In the genomic region with DNA sequence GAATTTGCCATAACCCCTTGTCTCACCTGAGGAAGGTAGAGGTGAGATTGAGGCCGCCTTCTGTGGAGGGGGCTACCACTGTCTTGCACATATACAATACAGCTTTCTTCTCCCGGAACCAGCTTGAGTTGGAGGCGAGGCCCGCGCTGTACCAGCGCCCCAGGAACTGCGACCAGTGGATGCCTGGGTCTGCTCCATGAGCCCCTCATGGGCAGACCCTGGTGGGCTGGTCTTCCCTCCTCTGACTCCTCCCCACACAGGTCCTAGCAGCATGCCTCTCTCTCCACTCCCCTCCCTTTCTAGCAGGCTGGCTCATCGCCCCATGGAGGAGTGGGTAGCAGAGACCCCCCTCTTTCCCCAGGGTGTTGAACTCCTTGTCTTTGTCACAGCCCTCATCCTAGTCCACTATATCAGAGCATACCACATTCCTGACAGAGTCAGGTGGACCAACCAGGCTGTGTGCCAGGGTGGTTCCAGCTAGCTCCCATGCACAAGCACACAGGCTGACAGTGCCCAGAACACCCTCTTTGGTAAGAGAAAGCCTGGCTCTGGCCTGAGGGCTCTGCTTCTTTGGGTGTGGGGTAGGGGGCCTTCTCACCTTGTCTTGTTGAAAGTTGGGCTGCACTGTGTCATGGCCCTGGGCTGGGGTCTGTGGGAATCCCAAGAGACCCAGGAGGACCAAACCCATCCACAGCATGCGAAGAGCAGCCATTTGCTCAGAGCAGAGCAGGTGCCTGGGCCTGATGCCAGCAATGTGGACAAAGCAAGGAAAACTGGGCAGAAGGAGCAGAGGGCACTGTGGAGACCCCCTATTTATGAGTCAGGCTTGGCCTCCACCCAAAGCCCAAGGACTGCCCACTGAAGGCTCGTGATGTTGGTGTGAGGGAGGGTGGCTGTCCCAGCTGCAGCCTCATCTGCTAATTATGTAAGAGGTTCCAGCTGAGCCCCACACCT, we compare ENCODE assay signal across 10 mouse cellular contexts. TPM values are rescaled to one million over a fixed set of nuclear protein-coding genes. Genes with fewer than 3 reads are reported as not detected.
DNase-seq lines count a peak whose midpoint lies in the region; ATAC-seq lines count a peak whose summit lies in the region.
"Had no signal": no experiment of that assay in that cellular context is flagged by ENCODE, and none has a peak within 500 bp of the region (broad histone marks: within the 10 kb centered on the region; RNA-seq: fewer than 3 reads in every experiment).

No protein-coding gene starts in this region.

- H3K9me3 ChIP-seq in embryonic facial prominence, embryonic 11.5 days (replicated peaks; ENCODE audit: control insufficient read depth, low read length) = no peaks in the 10 kb centered on the region
- no peaks in the 10 kb centered on the region for H3K9me3 ChIP-seq in embryonic facial prominence, embryonic 10.5 days
- H3K9me3 ChIP-seq in forebrain, embryonic 14.5 days (replicated peaks; ENCODE audit: control insufficient read depth, low read length) = no peaks in the 10 kb centered on the region
- no peaks in the 10 kb centered on the region for H3K9me3 ChIP-seq in kidney, embryonic 16.5 days (ENCODE audit: low read length)
- H3K9me3 ChIP-seq in neural tube, embryonic 15.5 days (replicated peaks) = no peaks in the 10 kb centered on the region

- H3K27ac ChIP-seq in embryonic facial prominence, embryonic 11.5 days (replicated peaks; ENCODE audit: low read depth, low read length) = no peak overlapping the region
- no peak overlapping the region for H3K27ac ChIP-seq in embryonic facial prominence, embryonic 10.5 days (replicated peaks)
- H3K27ac ChIP-seq in forebrain, embryonic 14.5 days (ENCODE audit: low read depth, low read length) = peak overlapping the region; percentile 67
- H3K27ac ChIP-seq in kidney, embryonic 16.5 days (ENCODE audit: low read length) = no peak overlapping the region
- 0 out of 2 replicates have a peak overlapping the region, but pooled peaks have one; percentile 5 for H3K27ac ChIP-seq in neural tube, embryonic 15.5 days (replicated peaks)

- H3K4me2 ChIP-seq in embryonic facial prominence, embryonic 11.5 days (ENCODE audit: low read depth, low read length) = no peak overlapping the region
- no peak overlapping the region for H3K4me2 ChIP-seq in forebrain, embryonic 14.5 days (ENCODE audit: low read length)
- no peak overlapping the region for H3K4me2 ChIP-seq in kidney, embryonic 16.5 days (replicated peaks; ENCODE audit: low read depth, low read length)
- H3K4me2 ChIP-seq in neural tube, embryonic 15.5 days = no peak overlapping the region

- no peaks in the 10 kb centered on the region for H3K36me3 ChIP-seq in embryonic facial prominence, embryonic 11.5 days (replicated peaks; ENCODE audit: control insufficient read depth, insufficient read depth, low read depth, low read length)
- H3K36me3 ChIP-seq in embryonic facial prominence, embryonic 10.5 days (replicated peaks) = no peaks in the 10 kb centered on the region
- H3K36me3 ChIP-seq in forebrain, embryonic 14.5 days (ENCODE audit: control insufficient read depth, insufficient read depth, low read length) = no peaks in the 10 kb centered on the region
- no peaks in the 10 kb centered on the region for H3K36me3 ChIP-seq in kidney, embryonic 16.5 days (ENCODE audit: insufficient read depth, low read length)
- no peaks in the 10 kb centered on the region for H3K36me3 ChIP-seq in neural tube, embryonic 15.5 days

- H3K9ac ChIP-seq in embryonic facial prominence, embryonic 11.5 days (replicated peaks; ENCODE audit: low read length) = no peak overlapping the region
- no peak overlapping the region for H3K9ac ChIP-seq in forebrain, embryonic 14.5 days (ENCODE audit: low read length)
- H3K9ac ChIP-seq in kidney, embryonic 16.5 days (replicated peaks; ENCODE audit: low read length) = no peak overlapping the region
- H3K9ac ChIP-seq in neural tube, embryonic 15.5 days (replicated peaks) = no peak overlapping the region

- no peak for DNase-seq in embryonic facial prominence, embryonic 11.5 days (ENCODE audit: low spot score)
- no peak for DNase-seq in embryonic facial prominence, embryonic 10.5 days (ENCODE audit: low spot score)
- DNase-seq in 3134 (ENCODE audit: extremely low read depth, insufficient read length, low spot score) = peak; percentile 49
- DNase-seq in forebrain, embryonic 14.5 days (ENCODE audit: low spot score) = peak; percentile 79
- no peak for DNase-seq in adrenal gland, postnatal 10 days

- no peak overlapping the region for H3K4me3 ChIP-seq in embryonic facial prominence, embryonic 11.5 days (ENCODE audit: low read depth, low read length)
- H3K4me3 ChIP-seq in embryonic facial prominence, embryonic 10.5 days = no peak overlapping the region
- no peak overlapping the region for H3K4me3 ChIP-seq in forebrain, embryonic 14.5 days (ENCODE audit: low read depth, low read length)
- no peak overlapping the region for H3K4me3 ChIP-seq in kidney, embryonic 16.5 days (ENCODE audit: low read length)
- no peak overlapping the region for H3K4me3 ChIP-seq in neural tube, embryonic 15.5 days (replicated peaks)

- 78% methylated on average over 10 of the region's 10 CpGs for WGBS in embryonic facial prominence, embryonic 11.5 days
- WGBS in embryonic facial prominence, embryonic 10.5 days = 82% methylated on average over 10 of the region's 10 CpGs
- WGBS in forebrain, embryonic 14.5 days = 67% methylated on average over 10 of the region's 10 CpGs
- 80% methylated on average over 10 of the region's 10 CpGs for WGBS in kidney, embryonic 16.5 days
- WGBS in neural tube, embryonic 15.5 days = 69% methylated on average over 10 of the region's 10 CpGs

- ATAC-seq in embryonic facial prominence, embryonic 11.5 days (replicated peaks; ENCODE audit: insufficient number of reproducible peaks, low FRiP score, low TSS enrichment, low read depth) = peak; percentile 27; the same call in 1 of the 2 replicates
- peak; percentile 71 for ATAC-seq in forebrain, embryonic 14.5 days
- 0 out of 2 replicates have a peak, but pooled peaks have one; percentile 12 for ATAC-seq in kidney, embryonic 16.5 days (ENCODE audit: low FRiP score, low TSS enrichment)
- peak; percentile 58 for ATAC-seq in neural tube, embryonic 15.5 days (ENCODE audit: low FRiP score)
- ATAC-seq in CD4-positive, CD25-positive, alpha-beta regulatory T cell, adult 4 months = no peak

- no peaks in the 10 kb centered on the region for H3K27me3 ChIP-seq in embryonic facial prominence, embryonic 11.5 days (ENCODE audit: control insufficient read depth, insufficient read depth, low read length)
- no peaks in the 10 kb centered on the region for H3K27me3 ChIP-seq in embryonic facial prominence, embryonic 10.5 days (replicated peaks; ENCODE audit: low read depth, poor library complexity, severe bottlenecking)
- no peaks in the 10 kb centered on the region for H3K27me3 ChIP-seq in forebrain, embryonic 14.5 days (replicated peaks; ENCODE audit: control insufficient read depth, insufficient read depth, low read length)
- H3K27me3 ChIP-seq in kidney, embryonic 16.5 days (ENCODE audit: insufficient read depth, low read length) = no peaks in the 10 kb centered on the region
- H3K27me3 ChIP-seq in neural tube, embryonic 15.5 days (replicated peaks) = no peaks in the 10 kb centered on the region

- H3K4me1 ChIP-seq in embryonic facial prominence, embryonic 11.5 days (ENCODE audit: control insufficient read depth, insufficient read depth, low read length) = no peaks in the 10 kb centered on the region
- H3K4me1 ChIP-seq in embryonic facial prominence, embryonic 10.5 days = peaks cover 22% of the 10 kb centered on the region
- H3K4me1 ChIP-seq in forebrain, embryonic 14.5 days (ENCODE audit: control insufficient read depth, insufficient read depth, low read length) = peaks cover 8% of the 10 kb centered on the region; the same call in 1 of the 2 replicates
- peaks cover 10% of the 10 kb centered on the region; the same call in 1 of the 2 replicates for H3K4me1 ChIP-seq in kidney, embryonic 16.5 days (ENCODE audit: insufficient read depth, low read length)
- H3K4me1 ChIP-seq in neural tube, embryonic 15.5 days = peaks cover 10% of the 10 kb centered on the region; the same call in 1 of the 2 replicates

RNA-seq across cellular contexts. Expression of a gene that starts 0.6 kb away (rescaled TPM):
- 0.26 and 0.28 TPM in 2 replicates for polyA plus RNA-seq in embryonic facial prominence, embryonic 11.5 days (2014; fragmentation: Nextera tagmentation; extraction: Ambion mirVana)
- polyA plus RNA-seq in embryonic facial prominence, embryonic 10.5 days (2016; fragmentation: Nextera tagmentation; extraction: Ambion mirVana) = 0.18 TPM in 1 of 2 replicates, not detected in the other
- 170 and 301 TPM in 2 replicates for polyA plus RNA-seq in forebrain, embryonic 14.5 days (2014; fragmentation: Nextera tagmentation; extraction: Ambion mirVana)
- polyA plus RNA-seq in kidney, embryonic 16.5 days (2015; fragmentation: Nextera tagmentation; extraction: Ambion mirVana) = 1.8 and 4.7 TPM in 2 replicates
- 40.1 and 116 TPM in 2 replicates for polyA plus RNA-seq in neural tube, embryonic 15.5 days (2015; fragmentation: Nextera tagmentation; extraction: Ambion mirVana)
- 1 to 10 TPM; 3.8 to 3.9 TPM for total RNA-seq in adrenal gland, postnatal 10 days (2021)
- not detected for polyA plus RNA-seq in CD4-positive, CD25-positive, alpha-beta regulatory T cell, adult 4 months (2017; shearing (Covaris generic))

RNA-seq across cellular contexts. Expression of a gene that starts 8.3 kb away (rescaled TPM):
- polyA plus RNA-seq in embryonic facial prominence, embryonic 11.5 days (2014; fragmentation: Nextera tagmentation; extraction: Ambion mirVana) = 12.4 and 14.3 TPM in 2 replicates
- polyA plus RNA-seq in embryonic facial prominence, embryonic 10.5 days (2016; fragmentation: Nextera tagmentation; extraction: Ambion mirVana) = 15.8 and 16.0 TPM in 2 replicates
- polyA plus RNA-seq in forebrain, embryonic 14.5 days (2014; fragmentation: Nextera tagmentation; extraction: Ambion mirVana) = 93.2 and 101 TPM in 2 replicates
- 33.8 and 35.9 TPM in 2 replicates for polyA plus RNA-seq in kidney, embryonic 16.5 days (2015; fragmentation: Nextera tagmentation; extraction: Ambion mirVana)
- 100 and 120 TPM in 2 replicates for polyA plus RNA-seq in neural tube, embryonic 15.5 days (2015; fragmentation: Nextera tagmentation; extraction: Ambion mirVana)
- 10 to 100 TPM; 33.1 to 42.3 TPM for total RNA-seq in adrenal gland, postnatal 10 days (2021)
- 100 to 1,000 TPM in 1 of 2 experiments, 10 to 100 TPM in 1; 74.7 to 102 TPM for polyA plus RNA-seq in CD4-positive, CD25-positive, alpha-beta regulatory T cell, adult 4 months (2017; shearing (Covaris generic))

RNA-seq across cellular contexts. Expression of a gene that starts 12.6 kb away (rescaled TPM):
- polyA plus RNA-seq in embryonic facial prominence, embryonic 11.5 days (2014; fragmentation: Nextera tagmentation; extraction: Ambion mirVana) = 0.71 TPM in 1 of 2 replicates, not detected in the other
- polyA plus RNA-seq in embryonic facial prominence, embryonic 10.5 days (2016; fragmentation: Nextera tagmentation; extraction: Ambion mirVana) = 0.60 and 1.4 TPM in 2 replicates
- 1.1 and 2.2 TPM in 2 replicates for polyA plus RNA-seq in forebrain, embryonic 14.5 days (2014; fragmentation: Nextera tagmentation; extraction: Ambion mirVana)
- polyA plus RNA-seq in kidney, embryonic 16.5 days (2015; fragmentation: Nextera tagmentation; extraction: Ambion mirVana) = 3.9 and 8.5 TPM in 2 replicates
- 1.8 and 2.0 TPM in 2 replicates for polyA plus RNA-seq in neural tube, embryonic 15.5 days (2015; fragmentation: Nextera tagmentation; extraction: Ambion mirVana)
- total RNA-seq in adrenal gland, postnatal 10 days (2021) = under 1 TPM; 0.90 to 0.91 TPM
- 1 to 10 TPM; 1.2 to 2.2 TPM for polyA plus RNA-seq in CD4-positive, CD25-positive, alpha-beta regulatory T cell, adult 4 months (2017; shearing (Covaris generic))

RNA-seq across cellular contexts. Expression of a gene that starts 24.5 kb away (rescaled TPM):
- polyA plus RNA-seq in embryonic facial prominence, embryonic 11.5 days (2014; fragmentation: Nextera tagmentation; extraction: Ambion mirVana) = not detected in 2 replicates
- not detected in 2 replicates for polyA plus RNA-seq in embryonic facial prominence, embryonic 10.5 days (2016; fragmentation: Nextera tagmentation; extraction: Ambion mirVana)
- not detected in 2 replicates for polyA plus RNA-seq in forebrain, embryonic 14.5 days (2014; fragmentation: Nextera tagmentation; extraction: Ambion mirVana)
- not detected in 2 replicates for polyA plus RNA-seq in kidney, embryonic 16.5 days (2015; fragmentation: Nextera tagmentation; extraction: Ambion mirVana)
- polyA plus RNA-seq in neural tube, embryonic 15.5 days (2015; fragmentation: Nextera tagmentation; extraction: Ambion mirVana) = not detected in 2 replicates
- not detected for total RNA-seq in adrenal gland, postnatal 10 days (2021)
- polyA plus RNA-seq in CD4-positive, CD25-positive, alpha-beta regulatory T cell, adult 4 months (2017; shearing (Covaris generic)) = not detected
- total RNA-seq: left cerebral cortex, postnatal 36 days had no signal
- polyA plus RNA-seq: spleen, adult 2 months had no signal

RNA-seq across cellular contexts. Expression of a gene that starts 31.3 kb away (rescaled TPM):
- polyA plus RNA-seq in embryonic facial prominence, embryonic 11.5 days (2014; fragmentation: Nextera tagmentation; extraction: Ambion mirVana) = 51.1 and 56.4 TPM in 2 replicates
- polyA plus RNA-seq in embryonic facial prominence, embryonic 10.5 days (2016; fragmentation: Nextera tagmentation; extraction: Ambion mirVana) = 87.9 and 92.2 TPM in 2 replicates
- polyA plus RNA-seq in forebrain, embryonic 14.5 days (2014; fragmentation: Nextera tagmentation; extraction: Ambion mirVana) = 77.9 and 102 TPM in 2 replicates
- 105 and 115 TPM in 2 replicates for polyA plus RNA-seq in kidney, embryonic 16.5 days (2015; fragmentation: Nextera tagmentation; extraction: Ambion mirVana)
- polyA plus RNA-seq in neural tube, embryonic 15.5 days (2015; fragmentation: Nextera tagmentation; extraction: Ambion mirVana) = 128 and 134 TPM in 2 replicates
- total RNA-seq in adrenal gland, postnatal 10 days (2021) = 10 to 100 TPM; 73.1 to 88.8 TPM
- polyA plus RNA-seq in CD4-positive, CD25-positive, alpha-beta regulatory T cell, adult 4 months (2017; shearing (Covaris generic)) = 100 to 1,000 TPM in 1 of 2 experiments, 10 to 100 TPM in 1; 60.7 to 143 TPM

Comparison
In these comparisons a context has a peak if more than half of its experiments do, and no peak if none do; other contexts are left out.
1. DNase-seq: peak in 3134 (single experiment) and forebrain, embryonic 14.5 days (single experiment); none in embryonic facial prominence, embryonic 11.5 days (single experiment), embryonic facial prominence, embryonic 10.5 days (single experiment) and adrenal gland, postnatal 10 days (single experiment).
2. H3K27ac ChIP-seq: peak in forebrain, embryonic 14.5 days (single experiment) and neural tube, embryonic 15.5 days (single experiment); none in embryonic facial prominence, embryonic 11.5 days (single experiment), embryonic facial prominence, embryonic 10.5 days (single experiment) and kidney, embryonic 16.5 days (single experiment).